Mouse (Mus musculus) cerebellum, adult 11 months (tissue): Measurements from ENCODE around the gene Tfap2d.

Experiments
- DNase-seq: peaks from one replicate; pipeline ENCODE4 v3.0.0; 2022

The Tfap2d gene

DNA sequence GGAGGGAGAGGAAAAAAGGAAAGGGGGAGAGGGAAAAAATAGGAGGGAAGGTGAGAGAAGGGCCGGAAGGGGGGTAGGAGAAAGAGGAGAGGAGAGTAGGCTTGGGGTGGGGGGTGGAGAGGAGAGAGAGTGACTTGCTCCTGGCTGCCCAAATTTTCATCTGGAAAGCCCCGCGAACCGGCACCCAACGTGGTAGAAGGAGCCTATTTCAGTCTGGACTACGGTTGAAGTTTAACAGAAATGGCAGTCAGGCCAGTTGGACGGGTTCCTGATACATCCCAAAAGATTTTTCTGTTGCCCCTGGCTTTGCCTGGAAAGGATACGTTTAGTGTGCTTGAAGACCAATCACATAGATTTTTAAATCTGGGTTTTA is 108.2 kb downstream of the Tfap2d start:
- no peak for DNase-seq

DNA sequence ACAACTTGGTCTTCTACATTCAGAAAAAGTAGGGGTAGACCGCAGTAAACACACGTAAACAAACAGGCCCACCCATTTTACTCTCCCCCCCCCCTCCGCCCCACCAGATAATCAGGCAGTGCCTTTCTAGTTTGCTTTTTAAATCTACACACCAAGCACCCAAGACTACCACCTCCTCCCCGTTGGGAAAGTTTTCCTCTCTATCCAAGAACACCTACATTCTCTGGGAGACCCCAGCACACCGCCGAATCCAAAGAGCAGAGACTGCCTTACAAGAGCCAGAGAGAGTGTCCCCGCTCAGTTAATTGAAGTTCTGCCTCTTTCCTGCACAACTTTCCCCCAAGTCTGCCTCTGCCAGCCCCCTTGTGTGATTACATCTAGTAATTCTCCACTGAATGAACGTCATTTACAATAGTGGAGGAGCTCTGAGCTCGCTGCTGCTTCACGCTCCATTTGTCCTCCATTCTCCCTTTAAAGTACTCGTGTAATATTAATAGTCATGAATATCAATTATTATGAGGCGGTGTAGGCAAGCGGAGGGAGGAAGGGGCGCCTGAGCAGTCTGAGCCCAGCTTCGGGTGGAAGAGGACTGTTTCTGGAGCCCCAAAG is 108.8 kb downstream of the Tfap2d start:
- no peak for DNase-seq

DNA sequence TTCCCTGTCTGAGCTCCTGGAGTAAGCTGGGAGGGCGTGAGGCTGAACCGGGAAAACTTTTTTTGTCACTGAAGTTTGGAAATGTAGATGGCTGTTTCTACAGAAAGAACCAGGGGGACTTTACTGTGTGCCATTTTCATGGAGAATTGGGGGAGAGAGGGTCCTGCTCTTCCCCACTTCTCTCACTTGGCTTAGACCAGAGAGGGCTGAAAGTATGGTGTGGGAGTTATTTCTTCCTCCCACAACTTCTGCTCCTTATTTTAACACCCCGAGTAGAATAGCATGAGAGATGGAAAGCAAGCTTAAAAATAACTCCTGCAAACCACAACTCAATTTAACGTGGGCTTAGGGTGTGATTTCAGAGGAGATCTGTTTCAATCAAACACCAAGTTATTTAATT is 109.9 kb downstream of the Tfap2d start:
- DNase-seq: no peak

DNA sequence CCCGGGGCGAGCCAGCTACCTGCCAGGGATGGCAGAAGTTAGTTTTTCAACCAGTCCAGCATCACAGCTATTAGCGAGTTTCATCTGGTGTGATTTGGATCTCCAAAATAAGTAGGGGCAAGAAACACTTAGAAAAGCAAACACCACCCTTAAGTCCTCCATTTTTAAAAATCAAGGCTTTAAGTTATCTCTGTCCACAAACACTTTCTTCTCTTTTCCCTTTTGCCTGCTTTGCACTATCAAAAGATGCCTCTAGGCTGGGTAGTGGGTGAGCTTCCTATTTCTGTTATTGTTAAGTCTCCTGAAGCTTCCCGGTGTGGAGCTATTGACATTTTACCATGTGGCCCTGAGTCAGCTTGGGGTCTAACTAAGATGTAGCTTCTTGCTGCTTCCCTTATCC is 110.3 kb downstream of the Tfap2d start:
- no peak for DNase-seq

DNA sequence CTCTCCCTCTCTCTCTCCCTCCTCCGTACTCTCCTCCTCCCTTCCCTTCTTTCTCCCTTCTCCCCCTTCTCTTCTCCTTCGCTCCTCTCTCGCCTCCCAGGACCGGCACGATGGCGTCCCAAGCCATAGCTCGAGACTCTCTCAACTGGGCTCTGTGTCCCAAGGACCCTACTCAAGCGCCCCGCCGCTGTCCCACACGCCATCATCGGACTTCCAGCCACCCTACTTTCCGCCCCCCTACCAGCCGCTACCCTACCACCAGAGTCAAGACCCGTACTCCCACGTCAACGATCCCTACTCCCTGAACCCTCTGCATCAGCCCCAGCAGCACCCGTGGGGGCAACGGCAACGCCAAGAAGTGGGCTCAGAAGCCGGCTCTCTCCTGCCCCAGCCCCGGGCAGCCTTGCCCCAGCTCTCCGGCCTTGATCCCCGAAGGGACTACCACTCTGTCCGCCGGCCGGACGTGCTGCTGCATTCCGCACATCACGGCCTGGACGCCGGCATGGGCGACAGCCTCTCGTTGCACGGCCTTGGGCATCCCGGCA is 111.1 kb downstream of the Tfap2d start:
- no peak for DNase-seq
